In genomic region chr14:73141800-73142199, GRCm38 (mm10) we compare ENCODE assay signal across 11 mouse cellular contexts. TPM values are rescaled to one million over a fixed set of nuclear protein-coding genes. Genes with fewer than 3 reads are reported as not detected.
DNase-seq lines count a peak whose midpoint lies in the region; ATAC-seq lines count a peak whose summit lies in the region.
"Had no signal": no experiment of that assay in that cellular context is flagged by ENCODE, and none has a peak within 500 bp of the region (broad histone marks: within the 10 kb centered on the region; RNA-seq: fewer than 3 reads in every experiment).

No protein-coding gene starts in this region.

- no peak for ATAC-seq in megakaryocyte, adult 5-6 weeks (ENCODE audit: poor library complexity, severe bottlenecking)
- no peak for ATAC-seq in hindbrain, embryonic 15.5 days (ENCODE audit: low FRiP score, low read depth)
- ATAC-seq in midbrain, embryonic 16.5 days, result no peak
- ATAC-seq in megakaryocyte-erythroid progenitor cell, adult 5-6 weeks (replicated peaks; ENCODE audit: low FRiP score, low TSS enrichment, poor library complexity, severe bottlenecking), result no peak

- peaks cover 81% of the 10 kb centered on the region for H3K4me1 ChIP-seq in megakaryocyte, embryonic 14.5 days
- peaks cover 24% of the 10 kb centered on the region for H3K4me1 ChIP-seq in hindbrain, embryonic 15.5 days (replicated peaks)
- peaks cover 19% of the 10 kb centered on the region for H3K4me1 ChIP-seq in midbrain, embryonic 16.5 days (ENCODE audit: control insufficient read depth, insufficient read depth, low read length)

- H3K36me3 ChIP-seq in megakaryocyte, embryonic 14.5 days (replicated peaks; ENCODE audit: low read length), result peaks cover 30% of the 10 kb centered on the region
- H3K36me3 ChIP-seq in hindbrain, embryonic 15.5 days, result no peaks in the 10 kb centered on the region
- no peaks in the 10 kb centered on the region for H3K36me3 ChIP-seq in midbrain, embryonic 16.5 days (ENCODE audit: control insufficient read depth, insufficient read depth, low read length)

- H3K4me2 ChIP-seq in hindbrain, embryonic 15.5 days, result peak overlapping the region; percentile 70
- no peak overlapping the region; the same call in 1 of the 2 replicates for H3K4me2 ChIP-seq in midbrain, embryonic 16.5 days (ENCODE audit: low read length)

- peak overlapping the region; percentile 94; the same call in 1 of the 2 replicates for H3K27ac ChIP-seq in hindbrain, embryonic 15.5 days (replicated peaks)
- peak overlapping the region; percentile 99; the same call in 1 of the 2 replicates for H3K27ac ChIP-seq in midbrain, embryonic 16.5 days (ENCODE audit: low read length)

- no peaks in the 10 kb centered on the region for H3K9me3 ChIP-seq in megakaryocyte, embryonic 14.5 days
- H3K9me3 ChIP-seq in hindbrain, embryonic 15.5 days, result no peaks in the 10 kb centered on the region
- no peaks in the 10 kb centered on the region for H3K9me3 ChIP-seq in midbrain, embryonic 16.5 days (replicated peaks; ENCODE audit: control insufficient read depth, low read length, poor library complexity, severe bottlenecking)
- H3K9me3 ChIP-seq: heart, embryonic 10.5 days had no signal

- H3K4me3 ChIP-seq in megakaryocyte, embryonic 14.5 days (replicated peaks), result peak overlapping the region; percentile 12
- H3K4me3 ChIP-seq in hindbrain, embryonic 15.5 days, result no peak overlapping the region
- no peak overlapping the region; the same call in 1 of the 2 replicates for H3K4me3 ChIP-seq in midbrain, embryonic 16.5 days (ENCODE audit: low read depth, low read length)

- 67% methylated on average over 3 of the region's 3 CpGs for WGBS in hindbrain, embryonic 15.5 days
- 38% methylated on average over 3 of the region's 3 CpGs for WGBS in midbrain, embryonic 16.5 days

- no peak overlapping the region for H3K9ac ChIP-seq in hindbrain, embryonic 15.5 days
- H3K9ac ChIP-seq in midbrain, embryonic 16.5 days (ENCODE audit: low read depth, low read length), result no peak overlapping the region

- peak; percentile 84 for DNase-seq in heart, adult 11 months
- DNase-seq in heart, postnatal 10 days, result no peak
- DNase-seq in left cerebral cortex, postnatal 14 days (ENCODE audit: low spot score in 2 of 2), result no peak
- DNase-seq: cerebellum, adult 9-11 months had no signal

- H3K27me3 ChIP-seq in megakaryocyte, embryonic 14.5 days (replicated peaks), result no peaks in the 10 kb centered on the region
- H3K27me3 ChIP-seq in hindbrain, embryonic 15.5 days, result no peaks in the 10 kb centered on the region
- H3K27me3 ChIP-seq in midbrain, embryonic 16.5 days (ENCODE audit: control insufficient read depth, insufficient read depth, low read depth, low read length), result no peaks in the 10 kb centered on the region
- H3K27me3 ChIP-seq: Patski had no signal

- intact Hi-C loops in heart, postnatal 10 days (cut with DNase I), result loop anchor here (2.0 kb wide), 2 partner anchors 15 to 23 kb away; no protein-coding TSS in a partner anchor
- intact Hi-C loops in left cerebral cortex, postnatal 14 days (cut with DNase I), result loop anchor here (5.0 kb wide), 1 partner anchor 96 kb away; the partner anchor contains the start of gene Lpar6

RNA-seq across cellular contexts. Expression of gene Rcbtb2, which starts 19.0 kb away (rescaled TPM):
- 10 to 100 TPM; 34.1 to 40.0 TPM for total RNA-seq in heart, postnatal 10 days (2021)
- 12.2 and 27.1 TPM in 2 replicates for polyA plus RNA-seq in megakaryocyte, embryonic 14.5 days (2012; ENCODE audit: insufficient read depth, low replicate concordance)
- 68.3 and 69.2 TPM in 2 replicates for total RNA-seq in megakaryocyte, adult 5-6 weeks (2015)
- 35.9 and 37.7 TPM in 2 replicates for total RNA-seq in megakaryocyte, adult 5-6 weeks (2017)
- 64.4 and 66.8 TPM in 2 replicates for polyA plus RNA-seq in hindbrain, embryonic 15.5 days (2015; fragmentation: Nextera tagmentation; extraction: Ambion mirVana)
- 53.0 and 64.5 TPM in 2 replicates for polyA plus RNA-seq in midbrain, embryonic 16.5 days (2015; fragmentation: Nextera tagmentation; extraction: Ambion mirVana)
- 16.7 and 26.2 TPM in 2 replicates for total RNA-seq in megakaryocyte-erythroid progenitor cell, adult 5-6 weeks (2014; fragmentation: Nextera tagmentation)
- total RNA-seq in megakaryocyte-erythroid progenitor cell, adult 5-6 weeks (2017), result 20.5 and 33.5 TPM in 2 replicates
- total RNA-seq in left cerebral cortex, postnatal 14 days (2021), result 10 to 100 TPM; 20.5 to 22.8 TPM
